In genomic region chr4:155969043-155969653, GRCm38 (mm10) we compare ENCODE assay signal across 16 mouse cellular contexts. TPM values are rescaled to one million over a fixed set of nuclear protein-coding genes. Genes with fewer than 3 reads are reported as not detected.
A peak's percentile ranks its signal among the peaks of the same experiment; 100 is the strongest.
DNase-seq lines count a peak whose midpoint lies in the region; ATAC-seq and TF ChIP-seq lines count a peak whose summit lies in the region.
"Had no signal": no experiment of that assay in that cellular context is flagged by ENCODE, and none has a peak within 500 bp of the region (broad histone marks: within the 10 kb centered on the region; RNA-seq: fewer than 3 reads in every experiment).

No protein-coding gene starts in this region.

- no peak overlapping the region for H3K4me3 ChIP-seq in intestine, embryonic 15.5 days (replicated peaks)
- peak overlapping the region; percentile 22; the same call in 1 of the 2 replicates for H3K4me3 ChIP-seq in liver, embryonic 16.5 days (ENCODE audit: low read depth, low read length)
- H3K4me3 ChIP-seq in lung, postnatal 0 days (ENCODE audit: low read depth, low read length): no peak overlapping the region
- H3K4me3 ChIP-seq: heart, embryonic 12.5 days; lung, embryonic 15.5 days; megakaryocyte, embryonic 14.5 days; neural tube, embryonic 13.5 days had no signal

- H3K27ac ChIP-seq in intestine, embryonic 15.5 days: 0 out of 2 replicates have a peak overlapping the region, but pooled peaks have one; percentile 23
- peak overlapping the region; percentile 43 for H3K27ac ChIP-seq in liver, embryonic 16.5 days (ENCODE audit: low read length)
- no peak overlapping the region for H3K27ac ChIP-seq in lung, postnatal 0 days (ENCODE audit: low read length)
- H3K27ac ChIP-seq: hindbrain, postnatal 0 days; lung, embryonic 15.5 days; neural tube, embryonic 13.5 days had no signal

- TF ChIP-seq EP300 in lung, postnatal 0 days (IDR thresholded peaks at IDR 0.05): no peak

- H3K9me3 ChIP-seq in intestine, embryonic 15.5 days: no peaks in the 10 kb centered on the region
- H3K9me3 ChIP-seq in liver, embryonic 16.5 days (replicated peaks; ENCODE audit: control insufficient read depth, low read length): no peaks in the 10 kb centered on the region
- no peaks in the 10 kb centered on the region for H3K9me3 ChIP-seq in lung, postnatal 0 days (ENCODE audit: low read length)
- H3K9me3 ChIP-seq: heart, embryonic 12.5 days; lung, embryonic 15.5 days; megakaryocyte, embryonic 14.5 days; neural tube, embryonic 13.5 days had no signal

- H3K9ac ChIP-seq in intestine, embryonic 15.5 days: no peak overlapping the region
- H3K9ac ChIP-seq in liver, embryonic 16.5 days (ENCODE audit: low read depth, low read length): peak overlapping the region; percentile 29; the same call in 1 of the 2 replicates
- H3K9ac ChIP-seq in lung, postnatal 0 days (replicated peaks; ENCODE audit: low read depth): no peak overlapping the region
- H3K9ac ChIP-seq: heart, embryonic 12.5 days; lung, embryonic 15.5 days; neural tube, embryonic 13.5 days had no signal

- peak; percentile 84 for ATAC-seq in intestine, embryonic 15.5 days
- peak; percentile 82 for ATAC-seq in liver, embryonic 16.5 days (ENCODE audit: low read depth)
- ATAC-seq in lung, postnatal 0 days: no peak
- ATAC-seq: activated CD4-positive, CD25-positive, alpha-beta regulatory T cell, adult 4 months; hindbrain, postnatal 0 days had no signal

- H3K36me3 ChIP-seq in intestine, embryonic 15.5 days: 0 out of 2 replicates have a peak, but pooled peaks cover 6% of the 10 kb centered on the region
- H3K36me3 ChIP-seq in liver, embryonic 16.5 days (ENCODE audit: control insufficient read depth, insufficient read depth): peaks cover 6% of the 10 kb centered on the region; the same call in 1 of the 2 replicates
- H3K36me3 ChIP-seq in lung, postnatal 0 days (ENCODE audit: insufficient read depth, low read length): peaks cover 6% of the 10 kb centered on the region; the same call in 1 of the 2 replicates

- H3K4me2 ChIP-seq in intestine, embryonic 15.5 days (replicated peaks): no peak overlapping the region; the same call in 1 of the 2 replicates
- peak overlapping the region; percentile 52 for H3K4me2 ChIP-seq in liver, embryonic 16.5 days (ENCODE audit: low read depth, low read length)
- H3K4me2 ChIP-seq in lung, postnatal 0 days (replicated peaks; ENCODE audit: low read depth, low read length): no peak overlapping the region
- H3K4me2 ChIP-seq: heart, embryonic 12.5 days; lung, embryonic 15.5 days; neural tube, embryonic 13.5 days had no signal

- WGBS in intestine, embryonic 15.5 days: 58% methylated on average over 13 of the region's 13 CpGs
- WGBS in liver, embryonic 16.5 days (ENCODE audit: insufficient replicate concordance): 42% methylated on average over 13 of the region's 13 CpGs
- WGBS in lung, postnatal 0 days: 70% methylated on average over 13 of the region's 13 CpGs

- no peak for TF ChIP-seq CTCF in lung, postnatal 0 days (IDR thresholded peaks at IDR 0.05)

- peak; percentile 22 to 34 for DNase-seq in kidney, postnatal 4 days
- no peak for DNase-seq in kidney, postnatal 25 days
- no peak for DNase-seq in gastrocnemius, postnatal 4 days (ENCODE audit: low spot score in 2 of 2)
- DNase-seq in lung, postnatal 0 days (ENCODE audit: low spot score): no peak
- DNase-seq in frontal cortex, postnatal 14 days (ENCODE audit: low spot score in 2 of 2): no peak
- DNase-seq: cerebellum, postnatal 14 days; gastrocnemius, postnatal 10 days; heart, postnatal 4 days had no signal

- no peaks in the 10 kb centered on the region for H3K27me3 ChIP-seq in intestine, embryonic 15.5 days (replicated peaks)
- no peaks in the 10 kb centered on the region for H3K27me3 ChIP-seq in liver, embryonic 16.5 days (ENCODE audit: control insufficient read depth, insufficient read depth, low read depth, low read length)
- no peaks in the 10 kb centered on the region for H3K27me3 ChIP-seq in lung, postnatal 0 days (replicated peaks; ENCODE audit: insufficient read depth, low read length)
- H3K27me3 ChIP-seq: heart, embryonic 12.5 days; lung, embryonic 15.5 days; neural tube, embryonic 13.5 days had no signal

- H3K4me1 ChIP-seq in intestine, embryonic 15.5 days (replicated peaks): 0 out of 2 replicates have a peak, but pooled peaks cover 5% of the 10 kb centered on the region
- H3K4me1 ChIP-seq in liver, embryonic 16.5 days (ENCODE audit: control insufficient read depth, low read depth, low read length): peaks cover 37% of the 10 kb centered on the region
- no peaks in the 10 kb centered on the region for H3K4me1 ChIP-seq in lung, postnatal 0 days (ENCODE audit: insufficient read depth, low read depth, low read length)
- H3K4me1 ChIP-seq: heart, embryonic 12.5 days; lung, embryonic 15.5 days; neural tube, embryonic 13.5 days had no signal

RNA-seq across cellular contexts. Expression of gene C1qtnf12, which starts 7.0 kb away (rescaled TPM):
- 60.1 and 60.2 TPM in 2 replicates for polyA plus RNA-seq in intestine, embryonic 15.5 days (2015; fragmentation: Nextera tagmentation; extraction: Ambion mirVana)
- 57.4 and 60.0 TPM in 2 replicates for polyA plus RNA-seq in liver, embryonic 16.5 days (2015; fragmentation: Nextera tagmentation; extraction: Ambion mirVana)
- 10 to 100 TPM; 24.0 to 36.0 TPM for total RNA-seq in gastrocnemius, postnatal 4 days (2021)
- 30.6 and 36.2 TPM in 2 replicates for polyA plus RNA-seq in lung, postnatal 0 days (2015; fragmentation: Nextera tagmentation; extraction: Ambion mirVana)

RNA-seq across cellular contexts. Expression of gene B3galt6, which starts 23.3 kb away (rescaled TPM):
- polyA plus RNA-seq in intestine, embryonic 15.5 days (2015; fragmentation: Nextera tagmentation; extraction: Ambion mirVana): 13.4 and 14.0 TPM in 2 replicates
- 3.3 and 3.6 TPM in 2 replicates for polyA plus RNA-seq in liver, embryonic 16.5 days (2015; fragmentation: Nextera tagmentation; extraction: Ambion mirVana)
- total RNA-seq in gastrocnemius, postnatal 4 days (2021): 1 to 10 TPM; 4.8 to 6.0 TPM
- 6.8 TPM in 2 replicates for polyA plus RNA-seq in lung, postnatal 0 days (2015; fragmentation: Nextera tagmentation; extraction: Ambion mirVana)

RNA-seq across cellular contexts. Expression of gene Sdf4, which starts 23.5 kb away (rescaled TPM):
- polyA plus RNA-seq in intestine, embryonic 15.5 days (2015; fragmentation: Nextera tagmentation; extraction: Ambion mirVana): 154 and 166 TPM in 2 replicates
- 73.2 and 78.7 TPM in 2 replicates for polyA plus RNA-seq in liver, embryonic 16.5 days (2015; fragmentation: Nextera tagmentation; extraction: Ambion mirVana)
- 100 to 1,000 TPM; 116 to 117 TPM for total RNA-seq in gastrocnemius, postnatal 4 days (2021)
- polyA plus RNA-seq in lung, postnatal 0 days (2015; fragmentation: Nextera tagmentation; extraction: Ambion mirVana): 155 and 166 TPM in 2 replicates

RNA-seq across cellular contexts. Expression of gene Ube2j2, which starts 25.5 kb away (rescaled TPM):
- 100 and 105 TPM in 2 replicates for polyA plus RNA-seq in intestine, embryonic 15.5 days (2015; fragmentation: Nextera tagmentation; extraction: Ambion mirVana)
- 41.1 and 42.2 TPM in 2 replicates for polyA plus RNA-seq in liver, embryonic 16.5 days (2015; fragmentation: Nextera tagmentation; extraction: Ambion mirVana)
- total RNA-seq in gastrocnemius, postnatal 4 days (2021): 10 to 100 TPM; 59.6 to 74.0 TPM
- 66.6 and 67.0 TPM in 2 replicates for polyA plus RNA-seq in lung, postnatal 0 days (2015; fragmentation: Nextera tagmentation; extraction: Ambion mirVana)

RNA-seq across cellular contexts. Expression of gene Tnfrsf4, which starts 44.5 kb away (rescaled TPM):
- polyA plus RNA-seq in intestine, embryonic 15.5 days (2015; fragmentation: Nextera tagmentation; extraction: Ambion mirVana): 0.49 and 0.52 TPM in 2 replicates
- 0.22 and 0.37 TPM in 2 replicates for polyA plus RNA-seq in liver, embryonic 16.5 days (2015; fragmentation: Nextera tagmentation; extraction: Ambion mirVana)
- 1 to 10 TPM in 1 of 2 experiments, under 1 TPM in 1; 0.93 to 1.4 TPM for total RNA-seq in gastrocnemius, postnatal 4 days (2021)
- 4.9 and 5.2 TPM in 2 replicates for polyA plus RNA-seq in lung, postnatal 0 days (2015; fragmentation: Nextera tagmentation; extraction: Ambion mirVana)

Comparison
In these comparisons a context has a peak if more than half of its experiments do, and no peak if none do; other contexts are left out.
1. DNase-seq: peak in kidney, postnatal 4 days (2 of 2); none in kidney, postnatal 25 days (0 of 2), gastrocnemius, postnatal 4 days (0 of 2), lung, postnatal 0 days (single experiment) and frontal cortex, postnatal 14 days (0 of 2).